Mouse (Mus musculus): ENCODE data around the gene Elp5.
"Not testable (repeated sequence)": the region's sequence is repeated elsewhere in the genome, so short reads cannot be mapped to it uniquely, and the experiment has no call there.

The Elp5 gene

DNA sequence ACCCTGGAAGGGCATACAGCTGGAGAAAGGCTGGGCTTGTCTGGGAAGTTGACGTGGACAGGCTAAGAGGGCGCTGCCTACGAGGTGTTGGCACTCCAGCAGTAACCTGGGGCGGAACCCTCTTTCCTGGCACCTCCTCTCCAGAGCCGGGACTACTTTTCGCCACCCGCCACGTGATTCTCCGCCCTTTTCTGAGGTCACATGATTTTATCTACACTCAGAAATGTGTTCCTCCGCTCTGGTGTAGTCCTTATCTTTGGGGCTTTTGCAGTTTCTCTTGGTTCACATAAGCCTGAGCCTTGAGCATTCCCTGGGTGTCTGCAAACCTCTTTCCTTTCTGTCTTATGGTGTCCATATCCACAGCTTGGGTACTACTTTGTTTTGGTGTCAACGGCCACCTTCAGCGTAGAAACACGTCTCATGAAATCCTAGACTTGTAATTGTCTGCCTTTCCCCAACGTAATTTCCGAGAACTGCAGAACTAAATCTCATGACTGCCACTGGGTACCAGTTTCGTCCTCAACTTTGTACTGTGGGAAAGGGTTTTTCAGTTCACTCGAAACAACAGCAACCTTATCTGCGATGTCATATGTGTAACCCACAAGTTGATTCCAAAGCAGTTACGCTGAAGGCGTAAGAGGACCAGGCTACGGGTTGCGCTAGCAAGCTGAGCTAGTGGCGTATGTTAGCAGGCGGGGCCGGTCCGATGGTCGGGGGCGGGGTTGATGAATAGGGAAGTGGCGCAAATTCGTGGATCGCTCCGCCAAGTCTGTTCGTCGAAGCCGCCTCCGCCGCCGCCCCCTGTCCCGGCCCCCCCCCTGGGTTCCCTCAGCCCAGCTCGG, 8.8 kb upstream of the Elp5 start, which contains the start of gene Gabarap:
Gene Gabarap (plus strand): TSS at position 294 of the 842 bp plus-strand sequence.
- DNase-seq: peak; percentile 98

DNA sequence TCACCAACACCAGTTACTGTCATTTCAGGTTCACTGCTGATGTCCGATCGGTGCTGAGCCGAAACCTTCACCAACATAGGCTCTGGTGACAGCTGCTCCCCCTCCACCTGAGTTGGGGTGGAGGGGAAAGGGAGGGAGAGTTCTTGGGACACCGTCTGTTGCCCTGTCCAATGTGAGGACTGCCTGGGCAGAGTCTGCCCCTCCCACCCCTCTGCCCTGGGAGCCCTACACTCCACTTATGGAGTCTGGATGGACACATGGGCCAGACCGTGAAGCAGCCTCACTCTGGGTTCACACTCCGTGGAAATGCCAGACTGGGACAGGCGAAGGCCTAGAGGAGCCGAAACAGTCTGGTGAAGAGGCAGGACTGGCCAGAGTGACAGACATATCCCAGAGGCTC, 7.6 kb upstream of the Elp5 start:
- no peak for DNase-seq

DNA sequence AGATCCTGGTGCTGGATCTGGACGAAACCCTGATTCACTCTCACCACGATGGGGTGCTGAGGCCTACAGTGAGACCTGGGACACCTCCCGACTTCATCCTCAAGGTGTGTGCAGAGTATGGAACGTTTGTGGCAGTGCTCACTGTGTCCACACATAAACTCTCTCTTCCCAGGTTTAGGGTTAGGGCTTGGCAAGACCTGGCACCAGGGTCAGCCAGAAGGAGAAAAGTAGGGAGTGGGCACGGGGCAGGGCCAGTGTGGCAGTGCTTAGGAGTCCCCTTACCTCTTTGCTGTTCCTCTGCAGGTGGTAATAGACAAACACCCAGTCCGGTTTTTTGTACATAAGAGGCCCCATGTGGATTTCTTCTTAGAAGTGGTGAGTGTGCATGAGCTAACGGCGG, 2.1 kb upstream of the Elp5 start:
- no peak for DNase-seq

DNA sequence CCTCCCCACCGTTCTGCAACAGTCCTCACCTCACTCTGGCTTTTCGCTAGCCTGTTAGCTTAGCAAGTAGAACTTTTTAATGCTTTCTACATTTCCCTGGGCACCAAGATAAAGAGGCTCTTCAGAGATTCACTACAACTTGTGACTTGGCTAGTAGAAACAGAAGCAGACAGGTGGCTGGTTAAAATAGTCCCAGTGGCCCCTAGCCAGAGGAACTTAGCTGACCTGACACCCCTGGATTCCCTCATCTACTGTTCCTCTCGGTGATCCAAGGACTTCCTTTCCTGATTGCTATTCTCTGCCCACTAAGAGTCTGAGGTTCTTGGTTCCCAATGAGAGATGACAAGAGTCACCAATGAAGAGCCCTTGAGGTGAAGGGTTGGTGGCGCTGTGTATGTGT, 1.1 kb upstream of the Elp5 start:
- DNase-seq: no peak

DNA sequence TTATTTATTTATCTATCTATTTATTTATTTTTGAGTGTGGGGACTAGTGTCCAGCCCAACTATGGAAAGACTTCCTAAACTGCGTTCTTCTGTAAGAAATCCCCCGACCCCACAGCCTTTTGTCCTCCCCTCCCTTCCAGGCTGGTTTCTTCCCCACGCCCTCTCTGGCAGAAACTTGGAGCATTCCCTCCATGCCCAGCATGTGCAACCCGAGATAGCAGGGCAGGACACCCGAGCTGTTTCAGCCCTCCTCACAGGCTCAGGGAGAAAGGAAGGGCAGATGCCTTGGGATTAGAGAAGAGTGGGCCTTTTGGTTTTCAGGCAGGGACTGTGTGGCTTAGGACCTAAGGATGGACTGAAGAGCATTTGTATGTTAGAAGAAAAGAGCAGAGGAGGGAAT, 560 bp upstream of the Elp5 start:
- no peak for DNase-seq

DNA sequence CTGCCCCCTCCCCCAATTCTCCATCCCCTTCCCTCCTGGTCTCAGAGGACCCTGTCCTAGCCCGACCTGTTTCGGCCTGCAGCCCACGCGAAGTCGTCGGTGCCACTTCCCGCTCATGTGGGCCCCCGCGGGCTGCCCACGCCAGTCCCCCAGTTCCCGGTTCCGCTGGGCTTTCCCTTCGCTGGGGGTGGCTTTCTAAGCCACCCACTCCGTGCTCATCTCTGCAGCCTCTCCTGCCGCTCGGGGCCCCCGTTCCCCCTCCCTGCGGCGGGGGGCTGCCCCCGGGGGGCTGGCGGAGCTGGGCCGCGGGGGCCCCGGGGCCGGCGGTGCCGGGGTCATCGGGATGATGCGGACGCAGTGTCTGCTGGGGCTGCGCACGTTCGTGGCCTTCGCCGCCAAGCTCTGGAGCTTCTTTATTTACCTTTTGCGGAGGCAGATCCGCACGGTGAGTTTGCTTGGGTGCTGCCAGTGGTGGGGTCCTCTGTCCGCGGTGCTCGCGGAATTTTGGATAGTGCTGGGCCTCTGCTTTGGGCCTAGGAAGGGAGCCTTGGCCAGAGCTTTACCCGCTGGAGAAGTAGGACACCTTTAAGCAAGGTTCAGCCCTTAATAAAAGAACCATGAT, 1.1 kb downstream of the Elp5 start, which contains the start of gene Ctdnep1:
Gene Ctdnep1 (plus strand): TSS at position 16 of the 622 bp plus-strand sequence.
- no peak for DNase-seq

DNA sequence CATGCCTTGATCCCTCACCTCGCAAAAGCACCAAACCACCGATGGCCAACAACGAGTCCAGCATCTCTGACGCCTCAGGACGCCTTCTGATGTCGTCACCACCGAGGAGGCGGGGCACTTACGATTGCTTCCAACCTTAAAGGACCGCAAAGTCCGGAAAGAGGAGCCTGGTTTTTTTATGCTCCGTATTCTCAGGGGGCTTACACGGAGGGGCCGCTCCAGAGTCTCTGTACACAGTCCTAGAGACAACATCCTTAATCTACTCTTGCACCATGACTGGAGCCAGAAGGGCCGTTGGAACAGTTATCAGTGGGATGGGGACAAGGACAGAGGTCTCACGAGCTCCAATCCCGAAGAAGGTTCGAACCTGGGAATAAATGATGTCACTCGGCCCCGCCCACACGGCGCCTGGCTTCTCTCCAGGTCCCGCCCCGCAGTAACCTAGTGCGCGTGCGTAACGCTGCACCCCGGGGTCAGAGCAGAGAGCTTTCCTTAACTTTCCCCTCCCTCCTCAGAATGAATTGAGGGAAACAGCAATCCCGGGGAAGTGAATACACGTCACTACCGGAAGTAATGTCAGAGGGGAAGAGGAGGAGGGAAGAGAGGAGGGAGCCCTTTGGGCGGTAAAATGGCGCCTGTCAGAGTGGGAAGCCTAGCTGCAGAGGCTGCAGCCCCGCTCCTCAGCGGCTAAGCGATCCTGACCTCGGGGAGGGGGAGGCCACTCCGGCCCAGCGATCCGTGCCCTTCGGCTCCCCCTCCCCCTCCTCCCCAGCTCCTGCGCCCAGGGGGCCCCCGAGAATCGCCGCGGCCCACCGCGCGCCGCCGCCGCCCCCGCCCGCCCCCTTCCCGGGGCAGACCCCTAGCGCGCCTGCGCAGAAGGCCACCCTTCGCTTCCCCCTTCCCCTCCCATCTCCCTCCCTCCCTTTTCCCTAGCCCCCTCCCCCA, 1.8 kb downstream of the Elp5 start:
- peak; percentile 96 for DNase-seq

DNA sequence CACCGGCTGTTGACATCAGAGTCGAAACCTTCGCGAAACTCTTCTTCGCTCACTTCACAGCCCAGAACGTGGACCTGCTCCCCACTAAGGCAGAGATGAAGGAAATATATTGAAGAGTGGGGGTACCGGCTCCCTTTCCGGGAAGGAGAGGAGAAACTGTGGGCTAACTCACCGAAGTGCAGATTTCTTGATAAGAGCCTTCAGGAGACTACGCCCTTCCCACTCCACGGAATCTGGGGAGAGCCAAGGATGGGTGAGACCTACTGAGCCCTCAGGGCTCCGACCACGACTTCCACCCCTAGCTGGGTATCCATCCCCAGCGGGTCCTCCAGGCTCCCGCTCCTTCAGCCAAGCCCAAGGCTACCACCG, 2.5 kb downstream of the Elp5 start:
- DNase-seq: no peak

DNA sequence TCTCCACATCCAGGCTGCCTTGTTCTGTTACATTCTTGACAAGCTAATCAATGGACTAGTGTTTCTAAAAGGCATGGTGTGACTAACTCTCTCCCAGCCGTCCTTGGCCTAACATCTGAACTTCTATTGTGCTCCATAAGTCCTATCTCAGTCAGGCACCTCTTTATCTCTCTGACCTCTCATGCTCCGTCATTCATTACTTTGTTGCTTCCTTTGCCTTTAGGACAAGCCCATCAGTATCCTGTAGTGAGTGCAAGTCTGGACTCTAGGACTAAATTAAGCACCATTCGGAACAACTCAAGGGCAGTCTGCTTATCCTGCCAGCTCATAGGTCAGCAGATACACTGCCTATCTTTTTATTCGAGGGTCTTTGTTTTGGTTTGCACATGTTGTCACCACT, 6.0 kb downstream of the Elp5 start:
- DNase-seq: no peak

DNA sequence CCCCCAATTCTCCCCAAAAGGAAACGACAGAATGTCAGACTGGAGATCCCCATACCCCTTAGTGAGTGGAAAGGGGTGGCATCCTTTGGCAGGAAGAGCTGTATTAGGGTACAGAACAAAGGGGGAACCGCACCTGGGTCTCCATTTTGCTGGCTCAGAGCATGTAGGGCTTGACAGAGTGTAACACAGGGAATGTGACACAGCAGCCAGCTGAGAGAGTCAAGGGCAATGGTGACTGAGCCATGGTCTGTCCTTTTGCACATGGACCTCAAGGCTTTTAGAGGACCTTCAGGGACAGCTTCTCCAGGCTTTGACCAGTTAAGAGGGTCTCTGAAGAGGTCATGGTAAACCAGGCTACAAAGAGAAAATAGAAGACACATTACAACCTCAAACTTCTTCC, 7.4 kb downstream of the Elp5 start:
- no peak for DNase-seq

DNA sequence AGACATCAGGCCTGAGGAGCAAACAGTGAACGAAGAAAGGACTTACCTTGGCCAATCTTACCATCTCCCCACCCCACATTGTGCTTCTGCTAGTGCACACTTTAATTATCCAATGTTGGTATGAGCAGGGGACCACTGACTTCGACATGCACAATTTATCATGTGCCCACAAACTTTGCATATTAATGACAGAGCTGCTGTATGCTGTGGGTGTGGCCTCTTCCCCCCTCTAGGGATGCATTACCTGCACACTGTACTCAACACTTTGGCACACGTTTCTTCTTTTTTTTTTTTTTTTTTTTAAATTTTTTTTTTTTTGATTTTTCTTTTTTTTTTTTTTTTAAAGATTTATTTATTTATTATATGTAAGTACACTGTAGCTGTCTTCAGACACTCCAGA, 11.5 kb downstream of the Elp5 start:
- no peak for DNase-seq

DNA sequence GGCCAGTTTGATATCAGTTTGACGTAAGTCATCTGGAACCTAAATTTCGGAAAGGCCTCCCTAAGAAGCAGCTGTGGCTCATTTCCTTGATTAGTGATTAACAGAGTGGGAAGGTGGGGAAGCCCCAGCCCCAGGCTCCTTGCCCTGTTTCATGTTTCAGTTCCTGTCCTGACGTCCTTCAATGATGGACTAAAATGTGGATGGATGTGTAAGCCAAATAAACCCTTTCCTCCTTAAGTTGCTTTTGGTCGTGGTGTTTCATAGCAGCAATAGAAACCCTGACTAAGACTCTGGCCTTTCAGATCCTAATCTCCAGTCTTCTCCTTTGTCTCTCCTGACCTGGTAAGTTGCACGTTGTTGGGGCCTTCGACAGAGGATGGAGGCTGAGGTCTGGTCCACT, 12.1 kb downstream of the Elp5 start:
- DNase-seq: no peak

DNA sequence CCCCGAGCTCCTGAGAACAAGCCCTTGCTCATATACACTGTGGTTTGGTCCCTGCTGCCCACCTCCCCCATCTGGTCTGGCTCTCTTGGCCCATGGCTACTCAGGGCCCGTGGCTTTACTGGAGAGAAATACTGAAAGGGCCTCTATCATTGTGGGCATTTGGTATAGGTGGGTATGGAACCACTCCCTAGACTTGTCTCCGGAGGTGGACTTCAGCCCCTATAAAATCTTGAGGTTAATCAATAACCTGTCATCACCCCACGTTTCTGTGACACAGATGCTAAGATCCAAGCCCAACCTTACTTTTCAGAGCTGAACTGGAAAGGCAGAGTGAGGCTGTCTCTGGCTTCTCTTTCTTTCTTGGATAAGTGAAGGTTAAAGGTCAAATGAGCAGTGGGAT, 13.5 kb downstream of the Elp5 start:
- DNase-seq: no peak

DNA sequence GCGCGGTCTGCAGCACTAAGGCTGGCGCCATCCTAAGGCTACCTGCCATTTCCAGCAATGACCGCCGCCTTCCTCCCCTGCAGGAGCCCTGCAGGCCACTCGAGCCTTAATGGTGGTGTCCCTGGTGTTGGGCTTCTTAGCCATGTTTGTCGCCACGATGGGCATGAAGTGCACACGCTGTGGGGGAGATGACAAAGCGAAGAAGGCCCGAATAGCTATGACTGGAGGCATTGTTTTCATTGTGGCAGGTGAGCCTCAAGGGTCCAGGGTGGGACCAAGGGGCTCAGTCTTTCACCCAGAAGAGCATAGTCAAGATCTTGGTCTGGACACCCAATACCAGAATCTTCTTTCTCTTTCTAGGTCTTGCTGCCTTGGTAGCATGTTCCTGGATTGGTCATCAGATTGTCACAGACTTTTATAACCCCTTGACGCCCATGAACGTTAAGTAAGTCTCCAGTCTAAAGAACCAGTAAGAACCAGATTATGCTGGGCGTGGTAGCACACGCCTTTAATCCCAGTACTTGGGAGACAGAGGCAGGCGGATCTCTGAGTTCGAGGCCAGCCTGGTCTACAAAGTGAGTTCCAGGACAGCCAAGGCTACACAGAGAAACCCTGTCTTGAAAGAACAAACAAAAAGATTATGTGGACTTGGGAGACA, 15.3 kb downstream of the Elp5 start:
- DNase-seq: no peak

DNA sequence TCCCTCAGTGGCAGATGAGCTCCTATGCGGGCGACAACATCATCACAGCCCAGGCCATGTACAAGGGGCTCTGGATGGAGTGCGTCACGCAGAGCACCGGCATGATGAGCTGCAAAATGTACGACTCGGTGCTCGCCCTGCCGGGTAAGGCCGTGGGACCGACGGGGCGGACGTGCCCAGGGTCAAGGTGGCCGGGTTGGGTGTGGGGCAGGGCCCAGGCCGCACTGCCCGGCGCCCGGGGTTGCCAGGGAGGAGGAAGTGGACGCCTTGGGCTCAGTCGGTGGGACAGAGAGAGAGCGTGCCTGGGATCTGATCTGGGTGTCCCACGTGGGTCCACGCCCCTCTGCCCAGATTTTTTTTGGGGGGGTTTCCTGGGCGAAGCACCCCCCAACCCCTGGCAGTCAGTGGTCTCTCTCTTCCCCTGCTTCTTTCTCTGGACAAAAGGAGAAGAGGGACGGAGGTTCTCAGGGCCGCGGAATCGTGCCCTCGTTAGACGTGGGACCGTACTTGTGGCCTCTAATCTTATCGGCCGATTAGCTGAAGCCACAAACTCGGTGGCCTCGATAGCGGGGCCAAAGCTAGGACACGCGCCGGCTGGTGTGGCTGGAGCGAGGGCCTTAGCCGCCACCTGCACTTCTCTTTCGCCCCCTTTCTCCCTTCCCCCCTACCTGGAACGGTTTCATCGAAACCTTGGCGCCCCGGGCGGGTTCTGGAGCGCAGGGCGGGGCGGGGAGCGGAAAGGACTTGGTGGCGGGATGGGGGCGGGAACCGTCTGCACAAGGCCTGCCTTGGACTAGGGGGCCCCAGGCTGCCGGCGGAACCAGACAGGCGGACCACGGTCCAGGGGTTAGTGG, 16.1 kb downstream of the Elp5 start:
- peak; percentile 47 for DNase-seq

DNA sequence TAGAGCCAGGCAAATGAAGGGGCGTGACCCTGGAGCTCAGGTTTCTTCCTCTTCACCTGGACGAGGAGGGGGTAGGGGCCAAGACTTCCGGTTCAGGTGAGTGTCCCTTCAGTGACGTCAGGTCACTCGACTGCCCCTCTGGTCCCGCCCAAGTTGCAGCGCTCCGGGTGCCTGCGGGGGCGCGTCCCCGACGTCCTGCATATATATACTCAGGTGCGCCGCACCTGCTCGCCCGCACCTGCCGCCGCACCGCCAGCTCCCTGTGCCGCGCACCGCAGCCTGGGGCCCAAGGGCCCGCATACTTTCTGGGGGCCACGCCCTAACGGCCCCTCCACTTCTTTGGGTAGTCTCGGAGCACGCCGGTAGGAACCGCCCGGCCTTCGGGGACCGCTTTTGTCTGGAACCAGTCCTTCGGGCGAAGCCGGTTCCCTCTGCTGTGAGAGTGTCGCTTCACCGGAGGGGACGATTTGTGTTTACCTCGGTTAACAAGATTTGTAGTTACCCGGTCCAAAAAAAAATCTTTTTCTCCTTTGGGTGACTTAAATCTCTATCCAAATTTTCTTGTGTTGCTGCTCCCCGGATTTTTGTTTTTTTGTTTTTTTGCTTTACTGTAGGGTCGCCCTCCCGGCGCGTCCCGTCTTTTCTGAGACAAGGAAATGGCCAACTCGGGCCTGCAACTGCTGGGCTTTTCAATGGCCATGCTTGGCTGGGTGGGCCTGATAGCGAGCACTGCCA, 16.9 kb downstream of the Elp5 start:
- peak; percentile 79 for DNase-seq

DNA sequence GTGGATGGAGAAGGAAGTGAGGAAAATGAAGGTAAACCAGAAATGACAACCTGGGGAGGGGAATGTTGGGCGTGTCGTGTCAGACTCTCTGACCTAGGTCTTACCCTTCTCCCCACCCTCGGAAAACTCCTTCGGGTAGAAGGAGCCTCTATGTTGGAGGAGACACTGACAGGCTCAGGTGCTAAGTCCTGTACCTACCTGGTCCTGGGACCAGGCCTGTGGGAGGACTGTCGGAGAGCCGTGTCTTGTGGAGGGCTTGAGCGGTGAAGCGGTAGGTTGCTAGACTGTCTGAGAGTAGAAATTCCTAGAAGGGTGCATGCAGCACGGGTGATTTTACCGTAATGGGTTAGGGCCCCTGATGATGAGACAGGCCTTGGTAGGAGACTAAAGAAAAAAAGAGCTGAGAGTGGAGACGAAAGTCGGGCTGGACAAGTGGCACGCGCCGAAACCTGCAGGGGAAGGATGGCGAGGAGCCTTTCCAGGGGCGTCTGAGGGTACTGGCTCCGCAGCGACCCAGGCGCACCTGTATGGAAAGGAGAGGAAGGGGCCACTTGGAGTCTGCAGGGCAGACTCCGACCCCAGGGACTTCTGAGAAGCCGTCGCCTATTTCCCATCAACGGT, 17.6 kb downstream of the Elp5 start, which contains the start of gene Cldn7:
Gene Cldn7 (plus strand): TSS at position 130 of the 621 bp plus-strand sequence.
- no peak for DNase-seq

DNA sequence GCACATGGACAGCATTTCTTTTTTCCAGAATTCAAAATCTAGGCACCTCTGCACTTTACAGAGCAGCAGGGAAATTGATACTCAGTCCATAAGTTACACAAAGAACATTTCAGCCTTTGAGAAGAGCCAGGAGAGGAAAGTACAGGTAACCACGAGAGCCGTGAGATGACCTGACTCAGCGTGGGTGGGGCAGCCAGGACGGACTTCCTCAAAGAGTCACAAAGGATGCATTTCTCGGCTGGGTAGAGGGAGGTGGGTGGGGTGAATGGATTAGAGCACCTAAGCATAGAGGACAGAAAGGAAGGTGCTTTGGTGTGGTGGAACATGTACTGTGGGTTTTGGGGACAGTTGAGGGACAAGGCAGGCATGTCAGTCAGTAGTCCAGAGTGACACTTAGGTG, 20.5 kb downstream of the Elp5 start:
- no peak for DNase-seq

DNA sequence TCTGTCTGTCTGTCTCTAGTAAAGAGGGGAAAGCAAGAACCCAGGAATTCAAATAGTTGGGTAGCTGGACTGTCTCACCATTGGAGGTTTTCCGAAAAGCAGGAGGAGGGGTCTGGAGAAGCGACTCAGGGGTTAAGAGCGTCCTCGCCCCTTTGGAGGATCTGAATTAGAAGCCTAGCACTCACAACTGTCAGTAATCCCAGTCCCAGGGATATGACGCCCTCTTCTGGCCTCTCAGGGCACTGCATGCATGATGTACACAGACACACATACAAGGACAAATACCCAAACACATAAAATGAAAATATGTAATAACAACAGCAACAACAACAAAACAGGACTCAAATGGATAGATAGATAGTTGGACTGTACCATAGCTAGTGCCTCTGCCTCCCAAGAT, 21.7 kb downstream of the Elp5 start:
- DNase-seq: no peak

DNA sequence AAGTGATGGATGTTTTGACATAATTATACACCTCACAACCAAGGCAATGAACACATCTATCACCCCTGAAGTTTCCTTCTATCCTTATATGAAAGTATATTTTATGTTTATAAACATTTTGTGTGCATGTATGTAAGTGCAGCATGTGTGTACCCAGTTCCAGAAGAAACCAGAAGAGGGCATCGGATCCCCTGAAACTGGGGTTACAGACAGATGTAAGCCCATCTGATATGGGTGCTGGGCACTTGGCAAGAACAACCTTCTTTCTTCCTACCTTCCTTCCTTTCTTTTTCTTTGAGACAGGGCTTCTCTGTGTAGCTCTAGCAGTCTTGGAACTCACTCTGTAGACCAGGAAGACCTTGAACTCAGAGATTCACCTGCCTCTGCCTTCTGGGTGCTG, 26.1 kb downstream of the Elp5 start:
- no peak for DNase-seq

DNA sequence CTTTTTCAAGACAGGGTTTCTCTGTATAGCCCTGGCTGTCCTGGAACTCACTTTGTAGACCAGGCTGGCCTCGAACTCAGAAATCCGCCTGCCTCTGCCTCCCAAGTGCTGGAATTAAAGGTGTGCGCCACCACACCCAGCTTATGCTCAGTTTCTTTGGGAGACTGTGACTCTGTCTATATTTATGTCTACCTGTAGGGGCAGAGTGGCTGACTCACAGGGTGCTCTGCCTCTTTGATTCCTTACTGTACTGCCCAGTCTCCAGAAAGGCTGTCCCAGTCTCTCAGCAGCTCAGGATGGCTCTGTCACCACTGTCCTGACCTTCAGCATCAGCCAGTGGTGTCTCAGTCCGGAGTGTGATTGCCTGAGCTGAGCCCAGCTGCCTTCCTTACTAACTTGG, 26.7 kb downstream of the Elp5 start:
- DNase-seq: not testable (repeated sequence)

Data from lung, postnatal 14 days (tissue).